Mouse (Mus musculus): Measurements from ENCODE around the gene Foxc1.

Gene Foxc1

DNA sequence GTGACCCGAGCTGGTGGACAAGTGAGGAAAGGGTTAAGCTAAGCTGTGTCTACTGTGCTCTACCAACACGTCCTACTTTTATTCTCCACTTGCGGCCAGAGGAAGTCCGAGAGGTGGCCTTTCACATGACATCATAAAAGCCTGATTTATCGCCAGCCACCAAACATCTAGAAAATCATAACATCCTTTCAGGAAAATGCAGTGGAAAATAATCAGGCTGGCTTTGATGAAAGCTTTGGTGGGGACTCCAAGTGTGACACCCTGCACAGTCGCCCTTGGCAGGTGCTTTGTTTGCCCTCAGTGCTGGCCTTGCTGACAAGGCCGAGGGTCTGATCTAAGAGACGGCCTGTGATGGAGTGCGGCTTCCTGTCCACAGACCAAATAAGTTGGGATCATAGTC, 23.9 kb downstream of the Foxc1 start:
- no peak for DNase-seq (ENCODE audit: inconsistent ontology term)

DNA sequence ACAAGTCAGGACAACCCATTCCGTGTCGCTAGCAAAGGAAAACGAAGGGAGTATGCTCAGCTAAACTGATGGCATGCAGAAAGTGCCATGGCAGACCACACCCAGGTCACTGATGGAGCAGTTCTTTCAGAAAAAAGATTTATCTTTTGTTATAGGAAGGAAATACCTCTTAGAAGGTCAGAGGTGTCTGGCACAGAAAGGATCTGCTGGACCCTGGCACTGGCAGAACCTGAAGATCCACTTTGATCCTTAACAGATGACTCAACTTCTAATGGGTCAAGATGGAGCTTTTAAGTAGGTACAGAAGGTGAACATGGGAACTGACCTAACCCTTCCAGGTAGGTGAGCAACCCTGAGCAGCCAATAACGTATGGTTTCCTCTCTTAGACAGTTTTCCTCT, 29.4 kb downstream of the Foxc1 start:
- DNase-seq (ENCODE audit: inconsistent ontology term): no peak

DNA sequence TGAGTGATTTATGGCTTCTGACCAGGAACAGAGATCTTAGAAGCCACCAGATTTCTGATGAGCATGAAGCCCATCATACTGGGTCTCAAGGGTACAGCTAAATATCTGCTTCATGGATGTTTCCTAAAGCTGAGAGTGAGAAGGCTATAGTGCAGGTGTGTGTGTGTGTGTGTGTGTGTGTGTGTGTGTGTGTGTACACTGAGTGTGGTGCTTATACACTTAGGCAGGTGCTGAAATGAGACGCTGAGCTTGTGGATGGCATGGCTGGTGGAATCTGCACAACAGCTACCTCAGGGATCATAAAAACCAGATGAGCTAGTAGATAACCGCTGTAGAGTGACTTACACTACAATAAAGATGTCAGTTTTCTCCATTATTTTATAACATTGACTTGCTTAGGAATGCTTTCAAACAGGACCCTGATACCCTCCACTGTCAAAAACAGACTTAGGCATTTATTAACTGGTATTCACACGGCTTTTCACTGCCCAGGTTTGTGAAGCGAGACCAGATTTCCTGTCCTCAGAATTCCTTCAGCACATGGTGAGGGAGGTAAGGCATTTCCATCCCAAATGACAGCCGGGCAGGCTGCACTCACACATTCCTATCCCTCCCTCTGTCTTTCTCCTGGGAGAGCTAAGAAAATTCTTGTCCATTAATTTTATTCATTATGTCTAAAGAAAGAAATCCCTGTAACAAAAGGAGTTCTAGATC, 43.0 kb downstream of the Foxc1 start:
- peak; percentile 35 for DNase-seq (ENCODE audit: inconsistent ontology term)

DNA sequence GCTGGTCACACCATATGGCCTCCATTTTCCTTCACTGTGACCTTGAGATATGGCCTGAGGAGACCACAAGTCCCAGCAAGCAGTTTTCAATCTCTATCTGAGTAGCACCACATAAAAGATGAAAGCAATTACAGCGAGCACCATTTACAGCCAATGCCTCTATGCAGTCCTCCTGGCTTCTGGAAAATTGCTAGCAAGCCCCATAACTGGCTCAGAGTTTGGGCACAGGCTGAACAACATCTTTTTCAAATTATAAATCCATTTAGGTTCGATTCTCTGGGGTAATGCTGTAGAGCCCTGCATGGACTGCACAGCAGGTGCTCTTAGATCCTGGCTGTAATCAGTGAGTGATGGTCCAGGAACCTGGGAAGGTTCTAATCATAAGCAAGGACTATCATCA, 47.1 kb downstream of the Foxc1 start:
- DNase-seq (ENCODE audit: inconsistent ontology term): no peak

DNA sequence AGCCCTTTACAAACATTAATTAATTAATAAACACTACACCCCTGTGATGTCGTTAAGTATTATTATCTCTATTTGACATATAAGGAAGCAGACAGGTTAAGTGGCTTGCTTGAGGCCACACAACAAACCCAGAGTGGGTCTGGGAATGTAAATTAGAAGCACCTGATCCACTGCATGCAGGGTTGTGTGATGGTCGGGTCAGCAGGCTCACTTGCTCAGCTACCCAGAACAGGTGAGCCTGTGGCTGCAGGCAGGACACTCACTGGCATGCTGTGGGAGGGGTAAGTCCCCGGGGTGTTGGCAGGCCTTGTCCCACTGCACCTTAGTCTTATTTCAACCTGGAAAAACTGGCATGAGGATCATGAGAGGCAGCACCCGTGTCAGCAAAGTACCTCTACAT, 47.6 kb downstream of the Foxc1 start:
- DNase-seq (ENCODE audit: inconsistent ontology term): no peak

DNA sequence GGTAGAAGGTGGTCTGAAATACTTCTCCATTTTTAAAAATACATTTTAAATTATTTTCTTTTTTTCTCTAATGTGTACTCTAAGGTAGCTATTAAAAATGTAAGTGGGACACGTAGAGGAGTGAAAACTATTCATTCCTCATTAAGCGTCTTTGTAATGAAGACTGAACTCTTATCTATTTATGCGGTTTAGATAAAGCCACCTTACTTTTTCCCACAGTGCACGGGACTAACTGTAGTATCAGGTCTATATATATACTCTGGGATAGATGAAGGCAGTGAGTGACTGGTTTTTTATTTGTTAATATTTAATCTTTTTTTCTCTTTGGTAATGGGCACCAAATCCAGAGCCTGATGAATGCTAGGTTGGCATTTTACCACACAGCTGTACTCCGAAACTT, 53.8 kb downstream of the Foxc1 start:
- no peak for DNase-seq (ENCODE audit: inconsistent ontology term)

All from Muller cell, postnatal 12 days (primary cell).